Mouse (Mus musculus) right cerebral cortex, postnatal 4 days (tissue): ENCODE measurements around the gene Slc4a7.

ENCODE experiments used
- DNase-seq: peaks from one replicate; pipeline ENCODE4 v3.0.0-alpha.2; 2022

The Slc4a7 gene

GRCm38 (mm10) chr14:14701710-14702329, at the start of gene Slc4a7:
Gene Slc4a7 (plus strand): TSS chr14:14702279.
- DNase-seq, result no peak

- DNase-seq, result no peak
Observed at GRCm38 (mm10) chr14:14670597-14670996, 31.5 kb upstream of the Slc4a7 start.

DNA sequence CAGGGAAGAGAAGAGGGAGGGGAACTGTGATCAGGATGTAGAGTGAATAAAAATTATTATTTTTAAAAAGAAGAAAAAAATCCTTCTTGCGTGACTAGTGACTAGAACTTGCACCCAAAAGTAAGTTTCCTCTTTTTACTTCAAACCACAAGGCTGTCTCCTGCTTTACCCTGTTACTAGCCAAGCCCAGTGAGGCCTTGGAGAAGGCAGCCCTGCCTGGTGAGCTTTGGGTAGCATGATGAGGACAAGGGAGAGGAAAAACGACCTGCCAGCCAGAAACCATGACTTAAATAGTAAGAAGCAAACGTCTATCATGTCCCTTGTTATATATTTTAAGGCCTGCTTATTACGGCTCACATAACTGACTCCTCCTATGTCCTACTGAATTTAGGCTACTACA, 20.5 kb upstream of the Slc4a7 start:
- no peak for DNase-seq

GRCm38 (mm10) chr14:14684771-14685170, 17.3 kb upstream of the Slc4a7 start:
- no peak for DNase-seq

DNA sequence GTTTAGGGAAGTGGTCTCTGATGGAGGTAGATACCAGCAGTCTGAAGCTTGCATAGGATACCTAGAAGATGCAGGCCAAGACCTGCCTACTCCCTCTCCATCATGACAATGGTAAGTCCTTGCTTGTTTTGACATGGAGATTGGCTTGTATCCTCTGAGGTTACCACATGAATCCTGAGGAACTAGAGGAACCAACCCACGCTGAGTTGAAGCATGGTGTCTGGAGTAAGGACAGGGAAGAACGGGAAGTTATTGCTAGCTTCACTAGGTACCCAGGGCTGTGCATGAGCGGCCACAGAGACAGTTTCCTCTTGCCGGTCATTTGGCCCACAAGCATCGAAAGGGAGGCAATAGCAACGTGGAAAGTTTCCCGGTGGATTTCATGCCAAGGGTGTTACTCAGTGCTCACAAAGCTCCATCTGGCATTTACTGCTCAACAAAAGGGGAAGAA, 16.0 kb upstream of the Slc4a7 start:
- no peak for DNase-seq

DNA sequence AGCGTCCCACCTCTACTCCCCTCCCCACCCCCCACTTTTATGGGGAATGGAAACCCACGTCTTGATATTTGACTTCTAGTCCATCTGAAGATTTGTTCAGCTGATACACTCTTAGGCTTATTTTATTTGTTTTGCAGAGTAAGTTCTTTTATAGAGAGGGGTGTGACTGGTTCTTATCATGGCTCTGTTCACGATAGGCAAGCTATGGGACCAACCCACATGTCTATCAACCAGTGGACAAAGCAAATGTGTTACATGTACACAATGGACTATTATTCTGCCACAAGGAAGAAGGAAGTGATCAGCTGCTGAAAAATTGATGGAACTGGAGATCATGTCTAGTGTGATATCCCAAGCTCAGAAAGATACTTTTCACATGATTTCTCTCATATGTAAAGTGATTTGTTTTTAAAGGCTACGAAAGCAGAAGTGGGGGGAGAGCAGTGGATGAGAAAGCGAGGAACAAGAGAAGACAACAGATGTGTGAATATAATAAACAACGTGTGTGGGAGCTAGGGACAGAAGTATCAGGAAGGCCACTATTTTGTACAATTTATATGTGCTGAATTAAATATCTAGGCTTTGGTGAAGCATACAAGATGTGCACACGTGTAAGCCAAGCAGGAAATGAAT, 14.7 kb upstream of the Slc4a7 start:
- DNase-seq, result no peak

GRCm38 (mm10) chr14:14702399-14703345, 593 bp downstream of the Slc4a7 start:
- DNase-seq, result peak; percentile 87

- DNase-seq, result no peak
Observed at GRCm38 (mm10) chr14:14703346-14703871, 1.3 kb downstream of the Slc4a7 start.

DNA sequence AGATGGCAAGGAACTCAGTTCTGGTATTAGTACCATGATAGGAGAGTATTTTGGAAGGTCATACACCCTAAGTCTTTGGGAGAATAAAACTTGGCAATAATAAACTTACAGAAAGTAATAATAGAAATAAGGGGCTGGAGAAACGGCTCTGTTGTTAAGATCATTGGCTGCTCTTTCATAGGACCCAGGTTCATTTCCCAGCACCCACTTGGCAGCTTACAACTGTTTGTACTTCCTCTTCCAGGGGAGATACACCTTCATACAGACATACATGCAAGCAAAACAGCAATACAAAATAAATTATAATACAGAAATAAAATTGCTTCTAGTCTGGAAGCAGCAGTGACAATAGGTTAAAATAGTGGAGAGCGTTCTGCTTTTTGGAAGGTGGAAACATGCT, 2.6 kb downstream of the Slc4a7 start:
- no peak for DNase-seq

- DNase-seq, result no peak
Observed at GRCm38 (mm10) chr14:14705126-14705525, 3.0 kb downstream of the Slc4a7 start.

DNA sequence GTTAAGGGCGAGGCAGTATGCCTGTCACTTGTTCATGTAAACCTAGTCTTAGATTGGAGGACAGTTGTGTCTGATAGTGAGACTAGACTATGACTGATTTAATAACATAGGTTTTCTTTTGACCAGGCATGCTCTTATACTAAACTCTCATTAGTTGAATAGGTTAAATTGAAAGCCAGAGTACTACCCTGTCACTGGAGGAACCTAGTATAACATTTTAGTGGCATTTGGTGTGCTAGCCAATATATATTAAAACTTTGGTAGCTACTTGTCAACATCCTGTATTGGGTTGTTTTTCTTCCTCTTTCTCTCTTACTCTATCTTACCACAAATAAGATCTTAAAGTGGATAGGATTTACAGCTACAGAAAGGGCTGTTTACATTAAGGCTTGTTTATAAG, 4.3 kb downstream of the Slc4a7 start:
- no peak for DNase-seq

- DNase-seq, result no peak
Observed at GRCm38 (mm10) chr14:14707061-14707460, 5.0 kb downstream of the Slc4a7 start.

- no peak for DNase-seq
Observed at GRCm38 (mm10) chr14:14709021-14709420, 6.9 kb downstream of the Slc4a7 start.

- DNase-seq, result peak; percentile 19
Observed at GRCm38 (mm10) chr14:14714130-14714529, 12.1 kb downstream of the Slc4a7 start.

- no peak for DNase-seq
Observed at GRCm38 (mm10) chr14:14715794-14716193, 13.7 kb downstream of the Slc4a7 start.

DNA sequence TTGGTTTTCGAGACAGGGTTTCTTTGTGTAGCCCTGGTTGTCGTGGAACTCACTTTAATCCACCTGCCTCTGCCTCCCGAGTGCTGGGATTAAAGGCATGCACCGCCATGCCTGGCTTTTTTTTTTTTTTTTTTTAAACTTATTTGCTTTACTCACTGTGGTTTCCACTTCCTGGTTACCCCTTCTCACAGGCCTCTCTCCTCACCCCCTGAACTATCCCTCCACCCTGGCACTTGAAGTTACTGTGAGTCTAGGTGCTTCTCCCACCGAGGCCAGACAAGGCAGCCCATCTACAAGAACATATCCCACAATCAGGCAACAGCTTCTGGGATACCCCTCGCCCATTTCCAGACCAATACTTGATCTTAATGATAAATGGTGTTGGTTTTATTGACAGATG, 14.8 kb downstream of the Slc4a7 start:
- DNase-seq, result no peak

DNA sequence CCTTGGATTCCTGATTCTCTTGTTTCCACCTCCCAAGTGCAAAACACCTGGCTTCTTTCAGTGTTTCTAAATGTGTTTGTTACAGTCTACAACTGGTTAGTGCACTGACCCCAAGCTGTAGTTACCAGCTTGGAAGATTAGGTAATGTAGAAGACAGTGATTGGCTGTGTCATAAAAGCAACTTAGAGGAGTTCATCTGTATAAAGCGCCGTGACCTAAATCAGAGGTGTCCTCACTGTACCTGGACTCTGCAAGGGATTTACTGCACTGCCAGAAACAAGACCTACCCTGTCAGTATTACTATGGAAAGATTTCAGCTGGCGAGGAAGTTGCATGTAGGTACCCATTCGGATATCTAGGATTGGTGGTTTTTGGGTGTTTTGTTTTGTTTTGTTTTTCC, 16.5 kb downstream of the Slc4a7 start:
- no peak for DNase-seq

DNA sequence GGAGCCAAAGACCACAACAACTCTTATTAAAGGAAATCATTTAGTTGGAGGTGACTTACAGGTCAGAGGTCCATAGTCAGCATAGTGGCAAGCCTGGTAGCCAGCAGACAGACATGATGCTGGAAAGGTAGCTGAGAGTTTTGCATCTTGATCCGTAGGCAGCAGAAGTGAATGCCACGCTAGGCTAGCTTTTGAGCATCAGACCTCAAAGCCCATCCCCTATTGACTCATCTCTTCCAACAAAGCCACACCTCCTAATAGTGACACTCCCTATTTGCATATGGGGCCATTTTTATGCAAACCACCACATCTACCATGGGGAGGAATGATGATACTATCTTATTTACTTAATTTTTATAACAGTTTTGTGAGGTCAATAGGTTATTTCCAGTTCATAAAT, 79.1 kb downstream of the Slc4a7 start:
- DNase-seq, result no peak

DNA sequence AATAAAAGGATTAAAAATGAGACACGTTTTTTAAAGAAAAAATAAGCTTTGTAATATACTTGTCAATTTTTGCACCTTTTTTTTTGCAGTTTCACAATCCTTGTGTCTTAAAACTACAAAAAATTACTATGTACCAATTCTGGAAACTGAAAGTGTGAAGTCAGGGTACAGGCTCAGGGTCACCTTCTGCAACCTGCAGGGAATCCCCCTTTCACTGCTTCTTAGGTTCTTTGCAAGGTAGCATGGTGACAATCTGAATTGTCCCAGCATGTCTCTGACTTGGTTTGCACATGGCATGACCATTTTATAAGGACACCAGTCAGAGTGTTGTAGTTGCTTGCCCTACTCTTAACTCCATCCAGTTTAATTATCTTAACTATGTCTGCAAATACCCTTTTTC, 82.1 kb downstream of the Slc4a7 start:
- no peak for DNase-seq

DNA sequence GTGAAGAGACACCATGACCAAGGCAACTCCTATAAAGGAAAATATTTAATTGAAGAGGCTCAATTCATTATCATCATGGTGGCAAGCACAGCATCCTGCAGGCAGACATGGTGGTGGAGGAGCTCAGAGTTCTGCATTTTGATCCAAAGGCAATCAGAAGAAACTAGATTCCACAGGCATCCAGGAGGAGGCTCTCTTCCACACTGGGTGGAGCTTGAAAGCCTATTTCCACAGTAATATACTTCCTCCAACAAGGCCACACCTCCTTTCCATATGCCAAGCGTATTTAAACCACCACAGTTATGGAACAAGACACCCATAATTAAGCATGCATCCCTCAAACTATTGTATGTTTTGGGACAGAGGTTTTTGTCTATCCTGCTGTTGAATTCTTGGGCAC, 84.9 kb downstream of the Slc4a7 start:
- DNase-seq, result no peak

DNA sequence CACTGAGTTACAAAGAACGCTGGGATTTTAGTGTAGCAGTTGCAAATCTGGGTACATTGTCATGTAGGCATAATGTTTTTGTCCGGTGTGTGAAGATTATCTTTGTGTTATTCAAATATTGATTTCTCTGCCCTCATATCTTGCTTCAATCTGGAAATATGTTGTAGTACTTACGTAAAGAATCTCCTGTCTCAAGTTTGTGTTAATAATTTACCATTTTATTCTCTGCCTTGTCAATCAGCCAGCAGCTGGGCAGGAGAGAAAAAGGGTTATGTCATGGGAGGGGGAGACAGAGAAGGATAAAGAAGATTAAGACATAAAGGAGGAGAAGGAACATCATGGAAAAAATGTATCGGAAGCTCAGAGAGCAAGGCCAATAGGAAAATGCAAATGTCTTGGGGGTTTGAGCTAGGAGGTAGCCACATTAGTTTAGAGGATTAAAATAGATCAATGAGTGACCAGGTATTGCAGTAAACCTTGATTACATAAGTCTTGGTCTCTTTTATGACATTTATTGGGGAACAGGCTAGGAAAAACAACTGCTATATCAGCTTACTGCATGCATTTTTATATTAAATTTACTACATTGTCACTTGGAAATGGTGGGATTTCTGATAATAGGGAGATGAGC, 87.9 kb downstream of the Slc4a7 start:
- no peak for DNase-seq

DNA sequence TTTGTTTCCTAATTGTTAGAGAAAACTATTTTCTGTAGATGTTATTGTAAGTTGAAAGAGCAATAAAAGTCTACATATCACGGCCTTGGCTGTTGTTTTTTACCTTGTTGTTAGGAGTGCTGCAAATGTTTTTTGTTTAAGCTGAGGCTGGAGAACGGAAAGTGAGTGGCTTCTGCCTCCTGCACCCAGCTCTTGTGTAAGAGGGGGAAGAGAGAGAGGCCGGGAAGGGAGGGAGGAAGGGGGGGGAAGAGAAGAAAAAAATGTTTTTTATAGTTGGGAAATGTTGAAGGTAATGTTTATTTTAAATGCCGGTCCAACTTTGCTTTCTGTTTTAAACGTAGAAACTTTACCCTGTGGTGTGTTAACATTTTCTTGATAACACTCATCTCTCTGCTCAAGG, 97.8 kb downstream of the Slc4a7 start:
- DNase-seq, result no peak

DNA sequence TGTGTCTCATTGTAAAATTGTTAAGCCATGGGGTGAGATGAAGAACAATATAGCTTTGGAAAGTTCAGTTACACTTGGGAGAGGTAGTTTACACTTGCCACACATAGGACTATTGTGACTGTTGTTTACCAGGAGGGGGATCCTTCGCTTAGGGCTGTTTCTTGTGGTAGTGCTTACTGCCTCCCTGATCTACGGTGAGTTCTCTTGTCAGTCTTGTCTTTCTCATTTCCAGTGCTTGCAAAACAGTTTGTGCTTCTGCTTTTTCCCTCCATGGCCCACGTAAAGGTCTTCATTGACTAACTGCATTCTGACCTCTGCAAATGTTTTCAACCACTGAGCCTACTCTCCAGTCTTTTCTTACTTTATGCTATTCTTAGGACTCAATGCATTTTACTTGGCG, 98.3 kb downstream of the Slc4a7 start:
- no peak for DNase-seq
